Mouse (Mus musculus): ENCODE measurements around the gene Arhgap42. TPM values are rescaled to one million over a fixed set of nuclear protein-coding genes. Genes with fewer than 3 reads are reported as not detected.

Gene Arhgap42
- polyA plus RNA-seq, 1 experiment from 2014 or later = 22.4 TPM

- H3K4me1 ChIP-seq (ENCODE audit: control insufficient read depth, insufficient read depth, low read length) = no peaks in the 10 kb centered on the region
- no peak overlapping the region for H3K27ac ChIP-seq (ENCODE audit: low read depth, low read length)
- H3K9ac ChIP-seq (ENCODE audit: low read length) = no peak overlapping the region
- H3K36me3 ChIP-seq (ENCODE audit: control insufficient read depth, insufficient read depth, low read length) = no peaks in the 10 kb centered on the region
- H3K27me3 ChIP-seq (ENCODE audit: control insufficient read depth, insufficient read depth, low read length) = no peaks in the 10 kb centered on the region
- no peak overlapping the region for H3K4me3 ChIP-seq (ENCODE audit: low read depth, low read length)
- no peak for ATAC-seq (ENCODE audit: low FRiP score)
- DNase-seq (ENCODE audit: low spot score, missing footprints) = peak; percentile 88
- no peaks in the 10 kb centered on the region for H3K9me3 ChIP-seq (ENCODE audit: control insufficient read depth, low read length)
- no peak overlapping the region for H3K4me2 ChIP-seq
- 58% methylated on average over 3 of the region's 3 CpGs for WGBS
Measured at GRCm38 (mm10) chr9:9049202-9049601, 189.7 kb downstream of the Arhgap42 start.

- Histone ChIP-seq H3K4me1 (ENCODE audit: control insufficient read depth, insufficient read depth, low read length) (no peaks in the 10 kb centered on the region), H3K27ac (ENCODE audit: low read depth, low read length) (no peak overlapping the region), H3K27me3 (ENCODE audit: control insufficient read depth, insufficient read depth, low read length) (no peaks in the 10 kb centered on the region), H3K9ac (ENCODE audit: low read length) (no peak overlapping the region), H3K9me3 (ENCODE audit: control insufficient read depth, low read length) (no peaks in the 10 kb centered on the region), H3K4me3 (ENCODE audit: low read depth, low read length) (no peak overlapping the region), H3K36me3 (ENCODE audit: control insufficient read depth, insufficient read depth, low read length) (no peaks in the 10 kb centered on the region), H3K4me2 (no peak overlapping the region)
- WGBS = 96% methylated on average over 7 of the region's 7 CpGs
- no peak for DNase-seq (ENCODE audit: low spot score, missing footprints)
- ATAC-seq (ENCODE audit: low FRiP score) = no peak
Measured at GRCm38 (mm10) chr9:9041009-9041408, 197.9 kb downstream of the Arhgap42 start.

GRCm38 (mm10) chr9:9037017-9037671, 201.8 kb downstream of the Arhgap42 start:
- no peaks in the 10 kb centered on the region for H3K27me3 ChIP-seq (ENCODE audit: control insufficient read depth, insufficient read depth, low read length)
- 87% methylated on average over 3 of the region's 3 CpGs for WGBS
- H3K4me2 ChIP-seq = no peak overlapping the region
- no peak overlapping the region for H3K4me3 ChIP-seq (ENCODE audit: low read depth, low read length)
- no peaks in the 10 kb centered on the region for H3K4me1 ChIP-seq (ENCODE audit: control insufficient read depth, insufficient read depth, low read length)
- H3K27ac ChIP-seq (ENCODE audit: low read depth, low read length) = no peak overlapping the region
- DNase-seq (ENCODE audit: low spot score, missing footprints) = peak; percentile 70
- H3K9me3 ChIP-seq (ENCODE audit: control insufficient read depth, low read length) = no peaks in the 10 kb centered on the region
- no peak for ATAC-seq (ENCODE audit: low FRiP score)
- H3K9ac ChIP-seq (ENCODE audit: low read length) = no peak overlapping the region
- no peaks in the 10 kb centered on the region for H3K36me3 ChIP-seq (ENCODE audit: control insufficient read depth, insufficient read depth, low read length)

- no peak overlapping the region for H3K4me3 ChIP-seq (ENCODE audit: low read depth, low read length)
- no peak overlapping the region for H3K4me2 ChIP-seq
- ATAC-seq (ENCODE audit: low FRiP score) (0 out of 2 replicates have a peak, but pooled peaks have one; percentile 23), DNase-seq (ENCODE audit: low spot score, missing footprints) (peak; percentile 83)
- H3K27me3 ChIP-seq (ENCODE audit: control insufficient read depth, insufficient read depth, low read length) = no peaks in the 10 kb centered on the region
- WGBS = 53% methylated on average over 3 of the region's 3 CpGs
- no peaks in the 10 kb centered on the region for H3K9me3 ChIP-seq (ENCODE audit: control insufficient read depth, low read length)
- peaks cover 2% of the 10 kb centered on the region for H3K4me1 ChIP-seq (ENCODE audit: control insufficient read depth, insufficient read depth, low read length)
- H3K9ac ChIP-seq (ENCODE audit: low read length) = no peak overlapping the region
- H3K36me3 ChIP-seq (ENCODE audit: control insufficient read depth, insufficient read depth, low read length) = no peaks in the 10 kb centered on the region
- H3K27ac ChIP-seq (ENCODE audit: low read depth, low read length) = no peak overlapping the region; the same call in 1 of the 2 replicates
Measured at GRCm38 (mm10) chr9:9027904-9028303, 211.0 kb downstream of the Arhgap42 start.

GRCm38 (mm10) chr9:9027445-9027844, 211.5 kb downstream of the Arhgap42 start:
- DNase-seq (ENCODE audit: low spot score, missing footprints) = peak; percentile 81
- peak; percentile 81 for ATAC-seq (ENCODE audit: low FRiP score)
- WGBS = 5% methylated on average over 5 of the region's 5 CpGs

GRCm38 (mm10) chr9:9015108-9015507, 223.8 kb downstream of the Arhgap42 start:
- no peak overlapping the region for H3K4me2 ChIP-seq
- 95% methylated on average over 2 of the region's 2 CpGs for WGBS
- no peak overlapping the region for H3K27ac ChIP-seq (ENCODE audit: low read depth, low read length)
- ATAC-seq (ENCODE audit: low FRiP score) (no peak), DNase-seq (ENCODE audit: low spot score, missing footprints) (no peak)
- no peak overlapping the region for H3K9ac ChIP-seq (ENCODE audit: low read length)
- H3K27me3 ChIP-seq (ENCODE audit: control insufficient read depth, insufficient read depth, low read length) = no peaks in the 10 kb centered on the region
- no peak overlapping the region for H3K4me3 ChIP-seq (ENCODE audit: low read depth, low read length)
- H3K9me3 ChIP-seq (ENCODE audit: control insufficient read depth, low read length) = no peaks in the 10 kb centered on the region
- H3K4me1 ChIP-seq (ENCODE audit: control insufficient read depth, insufficient read depth, low read length) = no peaks in the 10 kb centered on the region
- H3K36me3 ChIP-seq (ENCODE audit: control insufficient read depth, insufficient read depth, low read length) = no peaks in the 10 kb centered on the region

More at GRCm38 (mm10) chr9:9027445-9027844, 211.5 kb downstream of the Arhgap42 start:
- Histone ChIP-seq H3K4me2 (no peak overlapping the region), H3K9me3 (ENCODE audit: control insufficient read depth, low read length) (no peaks in the 10 kb centered on the region), H3K4me1 (ENCODE audit: control insufficient read depth, insufficient read depth, low read length) (peaks cover 2% of the 10 kb centered on the region), H3K9ac (ENCODE audit: low read length) (no peak overlapping the region), H3K27me3 (ENCODE audit: control insufficient read depth, insufficient read depth, low read length) (no peaks in the 10 kb centered on the region), H3K36me3 (ENCODE audit: control insufficient read depth, insufficient read depth, low read length) (no peaks in the 10 kb centered on the region), H3K4me3 (ENCODE audit: low read depth, low read length) (no peak overlapping the region), H3K27ac (ENCODE audit: low read depth, low read length) (no peak overlapping the region; the same call in 1 of the 2 replicates)

GRCm38 (mm10) chr9:9001170-9001569, 237.7 kb downstream of the Arhgap42 start:
- H3K4me3 ChIP-seq (ENCODE audit: low read depth, low read length) = no peak overlapping the region
- ATAC-seq (ENCODE audit: low FRiP score) = no peak
- H3K9me3 ChIP-seq (ENCODE audit: control insufficient read depth, low read length) = no peaks in the 10 kb centered on the region

GRCm38 (mm10) chr9:8996494-8996893, 242.4 kb downstream of the Arhgap42 start:
- Histone ChIP-seq H3K9me3 (ENCODE audit: control insufficient read depth, low read length) (no peaks in the 10 kb centered on the region), H3K9ac (ENCODE audit: low read length) (no peak overlapping the region), H3K27me3 (ENCODE audit: control insufficient read depth, insufficient read depth, low read length) (no peaks in the 10 kb centered on the region), H3K36me3 (ENCODE audit: control insufficient read depth, insufficient read depth, low read length) (no peaks in the 10 kb centered on the region), H3K4me1 (ENCODE audit: control insufficient read depth, insufficient read depth, low read length) (no peaks in the 10 kb centered on the region), H3K4me3 (ENCODE audit: low read depth, low read length) (no peak overlapping the region), H3K4me2 (no peak overlapping the region), H3K27ac (ENCODE audit: low read depth, low read length) (no peak overlapping the region)
- DNase-seq (ENCODE audit: low spot score, missing footprints) (no peak), ATAC-seq (ENCODE audit: low FRiP score) (no peak)
- WGBS = 87% methylated on average over 2 of the region's 2 CpGs

More at GRCm38 (mm10) chr9:9001170-9001569, 237.7 kb downstream of the Arhgap42 start:
- H3K36me3 ChIP-seq (ENCODE audit: control insufficient read depth, insufficient read depth, low read length) = no peaks in the 10 kb centered on the region
- H3K9ac ChIP-seq (ENCODE audit: low read length) = no peak overlapping the region
- H3K27me3 ChIP-seq (ENCODE audit: control insufficient read depth, insufficient read depth, low read length) = no peaks in the 10 kb centered on the region
- H3K4me2 ChIP-seq = no peak overlapping the region
- no peaks in the 10 kb centered on the region for H3K4me1 ChIP-seq (ENCODE audit: control insufficient read depth, insufficient read depth, low read length)
- no peak overlapping the region for H3K27ac ChIP-seq (ENCODE audit: low read depth, low read length)
- no peak for DNase-seq (ENCODE audit: low spot score, missing footprints)

GRCm38 (mm10) chr9:8982315-8982714, 256.6 kb downstream of the Arhgap42 start:
- ATAC-seq (ENCODE audit: low FRiP score) = no peak
- Histone ChIP-seq H3K9me3 (ENCODE audit: control insufficient read depth, low read length) (no peaks in the 10 kb centered on the region), H3K27ac (ENCODE audit: low read depth, low read length) (no peak overlapping the region), H3K36me3 (ENCODE audit: control insufficient read depth, insufficient read depth, low read length) (no peaks in the 10 kb centered on the region), H3K4me2 (no peak overlapping the region), H3K27me3 (ENCODE audit: control insufficient read depth, insufficient read depth, low read length) (no peaks in the 10 kb centered on the region), H3K4me1 (ENCODE audit: control insufficient read depth, insufficient read depth, low read length) (no peaks in the 10 kb centered on the region), H3K4me3 (ENCODE audit: low read depth, low read length) (no peak overlapping the region), H3K9ac (ENCODE audit: low read length) (no peak overlapping the region)
- DNase-seq (ENCODE audit: low spot score, missing footprints) = no peak
- WGBS = 84% methylated on average over 3 of the region's 3 CpGs
